Mouse (Mus musculus) brain, embryonic 14.5 days (tissue): ENCODE results near the gene Mavs.

Source experiments
- CTCF ChIP-seq: fragments of 200-500 bp; IDR thresholded peaks from 2 replicates; pipeline ENCODE4 v1.5.1; 2012; ENCODE audit warnings: inconsistent platforms, mild to moderate bottlenecking, moderate library complexity, borderline replicate concordance; ENCODE audit not compliant: insufficient read depth, insufficient read length; ENCODE audit errors: extremely low read depth
- POLR2A ChIP-seq: fragments of 200-500 bp; IDR thresholded peaks from 2 replicates; pipeline ENCODE4 v1.6.1; 2012; ENCODE audit warnings: mild to moderate bottlenecking, inconsistent platforms, borderline replicate concordance; ENCODE audit not compliant: poor library complexity, insufficient read depth, insufficient read length, severe bottlenecking; ENCODE audit errors: extremely low read depth

GRCm38 (mm10) chr2:131227243-131227642, 6.6 kb upstream of the Mavs start:
- TF ChIP-seq POLR2A = no peak
- TF ChIP-seq CTCF = no peak
